Mouse (Mus musculus): ENCODE data around the gene Ppp1r27. TPM values are rescaled to one million over a fixed set of nuclear protein-coding genes. Genes with fewer than 3 reads are reported as not detected.
A peak's percentile ranks its signal among the peaks of the same experiment; 100 is the strongest.

Gene Ppp1r27
- polyA plus RNA-seq, 1 experiment from 2014 or later = not detected

DNA sequence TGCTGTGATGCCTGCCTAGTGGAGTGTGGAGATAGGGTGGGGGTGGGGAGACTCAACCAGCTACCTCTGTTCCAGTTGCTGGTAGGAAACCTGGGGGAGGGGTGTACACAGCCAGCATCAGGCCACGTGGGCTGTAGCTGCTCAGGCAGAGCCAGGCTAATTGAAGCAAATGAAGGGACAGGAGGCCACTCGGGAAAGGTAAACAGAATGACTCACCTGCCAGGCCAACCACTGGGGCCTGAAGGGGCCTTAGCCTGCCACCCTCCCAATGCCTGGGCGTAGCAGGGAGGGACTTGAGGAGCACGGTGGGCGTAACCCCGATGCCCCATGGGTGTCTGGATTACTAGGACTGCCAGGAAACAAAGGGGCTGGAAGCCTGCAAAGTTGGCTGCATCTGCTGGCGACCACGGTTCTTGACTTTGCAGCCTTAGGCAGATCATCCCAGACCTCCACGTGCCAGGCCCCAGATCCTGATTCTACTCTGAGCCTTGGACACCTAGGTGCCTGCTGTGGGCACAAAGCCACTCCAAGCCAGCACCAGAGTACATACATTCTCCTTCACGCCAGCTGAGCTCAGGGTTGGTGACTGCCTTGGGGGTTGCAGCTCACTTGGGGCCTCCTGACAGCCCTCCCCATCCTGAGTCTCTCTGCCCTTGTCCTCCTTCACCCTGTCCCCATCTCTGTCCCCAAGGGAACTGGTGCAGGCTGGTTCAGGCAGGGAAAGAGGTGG, 11.5 kb downstream of the Ppp1r27 start:
- peaks cover 7% of the 10 kb centered on the region; the same call in 1 of the 2 replicates for H3K36me3 ChIP-seq (ENCODE audit: control insufficient read depth, insufficient read depth)
- H3K4me2 ChIP-seq (ENCODE audit: low read length) = no peak overlapping the region
- 19% methylated on average over 10 of the region's 10 CpGs for WGBS
- no peak overlapping the region for H3K4me3 ChIP-seq (replicated peaks; ENCODE audit: low read length)
- H3K4me1 ChIP-seq (replicated peaks; ENCODE audit: control insufficient read depth, insufficient read depth, low read length) = peaks cover 5% of the 10 kb centered on the region
- peak; percentile 41; the same call in 1 of the 2 replicates for ATAC-seq
- peak overlapping the region; percentile 27; the same call in 1 of the 2 replicates for H3K9ac ChIP-seq (replicated peaks; ENCODE audit: low read depth, low read length)
- no peaks in the 10 kb centered on the region for H3K9me3 ChIP-seq (ENCODE audit: control insufficient read depth, low read length)
- no peak overlapping the region for H3K27ac ChIP-seq (ENCODE audit: low read length)
- no peaks in the 10 kb centered on the region for H3K27me3 ChIP-seq (replicated peaks; ENCODE audit: control insufficient read depth, insufficient read depth, low read length)

DNA sequence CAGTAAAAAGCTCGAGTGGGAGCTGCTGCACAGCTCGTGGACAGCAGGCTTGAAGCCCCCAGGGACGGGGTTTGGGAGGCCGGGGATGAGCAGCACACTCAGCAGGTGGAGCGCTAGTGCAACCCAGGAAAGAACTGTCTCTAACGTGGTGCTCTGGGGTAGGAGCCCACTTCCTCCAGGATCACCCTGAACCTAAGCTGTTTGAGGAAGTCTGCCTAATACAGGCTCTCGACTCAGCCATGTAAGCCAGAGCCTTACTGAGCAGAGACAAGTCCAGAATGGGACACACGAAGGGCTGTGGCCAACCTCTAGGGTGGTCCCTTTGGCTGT, 12.0 kb downstream of the Ppp1r27 start:
- Histone ChIP-seq H3K4me2 (ENCODE audit: low read length) (no peak overlapping the region), H3K27ac (ENCODE audit: low read length) (no peak overlapping the region)

DNA sequence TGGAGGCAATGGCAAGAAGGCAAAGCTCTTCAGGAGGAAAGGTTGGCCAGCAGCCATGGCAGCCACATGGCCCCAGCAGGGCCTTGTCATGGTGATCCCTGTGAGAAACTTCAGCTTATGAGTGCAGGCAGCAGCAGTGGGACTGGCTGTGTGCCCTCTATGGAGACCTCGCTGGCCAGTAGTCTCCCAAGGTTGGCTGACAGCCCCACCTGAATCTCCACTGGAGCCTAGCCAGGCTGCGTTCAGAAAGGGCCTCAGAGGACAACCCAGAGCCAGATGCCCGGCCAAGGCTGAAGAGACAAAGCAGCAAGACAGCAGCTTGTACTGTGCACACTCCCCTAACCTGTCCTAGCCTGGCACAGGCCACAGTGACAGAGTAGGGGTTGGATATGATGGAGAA, 12.4 kb downstream of the Ppp1r27 start:
- Histone ChIP-seq H3K27ac (ENCODE audit: low read length) (no peak overlapping the region), H3K27me3 (replicated peaks; ENCODE audit: control insufficient read depth, insufficient read depth, low read length) (no peaks in the 10 kb centered on the region), H3K9me3 (ENCODE audit: control insufficient read depth, low read length) (no peaks in the 10 kb centered on the region), H3K36me3 (ENCODE audit: control insufficient read depth, insufficient read depth) (peaks cover 7% of the 10 kb centered on the region; the same call in 1 of the 2 replicates), H3K9ac (replicated peaks; ENCODE audit: low read depth, low read length) (no peak overlapping the region), H3K4me3 (replicated peaks; ENCODE audit: low read length) (no peak overlapping the region), H3K4me1 (replicated peaks; ENCODE audit: control insufficient read depth, insufficient read depth, low read length) (peaks cover 5% of the 10 kb centered on the region), H3K4me2 (ENCODE audit: low read length) (no peak overlapping the region)
- ATAC-seq = no peak
- 58% methylated on average over 3 of the region's 3 CpGs for WGBS

More for the DNA sequence above, 12.0 kb downstream of the Ppp1r27 start:
- WGBS = 50% methylated on average over 8 of the region's 8 CpGs
- H3K4me1 ChIP-seq (replicated peaks; ENCODE audit: control insufficient read depth, insufficient read depth, low read length) = peaks cover 5% of the 10 kb centered on the region
- no peak for ATAC-seq
- no peaks in the 10 kb centered on the region for H3K9me3 ChIP-seq (ENCODE audit: control insufficient read depth, low read length)
- H3K36me3 ChIP-seq (ENCODE audit: control insufficient read depth, insufficient read depth) = peaks cover 7% of the 10 kb centered on the region; the same call in 1 of the 2 replicates
- H3K9ac ChIP-seq (replicated peaks; ENCODE audit: low read depth, low read length) = no peak overlapping the region
- H3K4me3 ChIP-seq (replicated peaks; ENCODE audit: low read length) = no peak overlapping the region
- H3K27me3 ChIP-seq (replicated peaks; ENCODE audit: control insufficient read depth, insufficient read depth, low read length) = no peaks in the 10 kb centered on the region

DNA sequence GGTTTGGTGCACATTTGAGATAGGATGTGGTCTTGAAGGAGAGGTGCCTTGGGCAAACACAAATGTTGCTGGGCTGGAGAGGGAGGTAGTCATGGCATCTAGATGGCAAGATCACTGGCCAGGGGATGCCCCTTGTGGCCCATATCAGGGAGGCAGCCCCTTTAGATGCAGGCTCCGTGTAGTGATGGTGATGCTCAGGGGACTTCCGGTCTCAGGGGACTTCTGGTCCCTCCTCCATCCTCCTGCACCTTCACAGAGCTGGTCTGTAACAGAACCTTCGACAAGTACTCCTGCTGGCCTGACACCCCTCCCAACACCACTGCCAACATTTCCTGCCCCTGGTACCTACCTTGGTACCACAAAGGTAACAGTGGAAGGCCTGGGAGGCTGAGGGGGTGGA, 15.1 kb downstream of the Ppp1r27 start:
- Histone ChIP-seq H3K27me3 (replicated peaks; ENCODE audit: control insufficient read depth, insufficient read depth, low read length) (peaks cover 22% of the 10 kb centered on the region), H3K4me2 (ENCODE audit: low read length) (no peak overlapping the region), H3K9ac (replicated peaks; ENCODE audit: low read depth, low read length) (no peak overlapping the region), H3K4me1 (replicated peaks; ENCODE audit: control insufficient read depth, insufficient read depth, low read length) (peaks cover 7% of the 10 kb centered on the region), H3K36me3 (ENCODE audit: control insufficient read depth, insufficient read depth) (no peaks in the 10 kb centered on the region), H3K9me3 (ENCODE audit: control insufficient read depth, low read length) (no peaks in the 10 kb centered on the region), H3K27ac (ENCODE audit: low read length) (no peak overlapping the region), H3K4me3 (replicated peaks; ENCODE audit: low read length) (no peak overlapping the region)
- WGBS = 80% methylated on average over 3 of the region's 3 CpGs
- no peak for ATAC-seq

DNA sequence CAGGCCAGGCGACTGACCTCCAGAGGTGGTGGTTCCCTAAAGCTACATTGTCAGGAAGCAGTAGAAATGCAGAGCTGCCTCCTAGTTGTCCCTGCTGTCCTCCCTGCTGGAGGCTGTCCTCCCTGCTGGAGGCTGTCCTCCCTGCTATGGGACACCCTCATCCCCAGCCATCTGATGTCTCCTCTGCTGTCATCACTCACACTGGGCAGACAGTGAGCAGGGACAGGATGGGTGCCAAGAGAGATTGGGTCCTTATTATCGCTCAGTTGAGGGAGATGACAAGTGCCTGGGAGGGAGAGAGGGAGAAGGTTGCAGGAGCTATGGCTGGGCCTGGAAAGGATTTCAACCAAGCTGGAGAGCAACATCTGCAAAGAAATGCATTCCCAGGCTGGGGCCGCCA, 15.8 kb downstream of the Ppp1r27 start:
- Histone ChIP-seq H3K4me2 (ENCODE audit: low read length) (no peak overlapping the region), H3K4me1 (replicated peaks; ENCODE audit: control insufficient read depth, insufficient read depth, low read length) (peaks cover 14% of the 10 kb centered on the region), H3K27ac (ENCODE audit: low read length) (no peak overlapping the region), H3K36me3 (ENCODE audit: control insufficient read depth, insufficient read depth) (no peaks in the 10 kb centered on the region), H3K9ac (replicated peaks; ENCODE audit: low read depth, low read length) (no peak overlapping the region), H3K27me3 (replicated peaks; ENCODE audit: control insufficient read depth, insufficient read depth, low read length) (peaks cover 28% of the 10 kb centered on the region), H3K4me3 (replicated peaks; ENCODE audit: low read length) (no peak overlapping the region), H3K9me3 (ENCODE audit: control insufficient read depth, low read length) (no peaks in the 10 kb centered on the region)
- ATAC-seq = no peak
- WGBS = 68% methylated on average over 3 of the region's 3 CpGs

DNA sequence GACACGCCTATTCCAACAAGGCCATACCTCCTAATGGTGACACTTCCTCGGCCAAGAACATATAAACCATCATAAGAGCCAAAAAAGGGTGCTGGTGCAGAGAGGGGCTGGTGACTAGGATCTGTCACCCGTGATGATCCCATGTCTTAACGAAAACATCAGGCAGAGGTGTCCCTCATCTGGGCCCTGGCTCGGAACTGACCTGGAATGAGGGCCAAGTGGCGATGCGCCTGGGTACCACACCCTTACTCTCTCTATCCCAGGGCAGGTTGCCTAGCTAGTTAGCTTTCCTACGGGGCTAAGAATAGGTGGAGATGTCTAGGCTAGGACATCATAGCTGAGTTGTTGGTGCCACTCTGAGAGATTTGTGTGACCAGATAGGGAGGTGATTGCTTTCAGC, 16.8 kb downstream of the Ppp1r27 start:
- peaks cover 10% of the 10 kb centered on the region for H3K4me1 ChIP-seq (replicated peaks; ENCODE audit: control insufficient read depth, insufficient read depth, low read length)
- H3K27me3 ChIP-seq (replicated peaks; ENCODE audit: control insufficient read depth, insufficient read depth, low read length) = peaks cover 38% of the 10 kb centered on the region
- whole genome bisulfite sequencing = 86% methylated on average over 8 of the region's 8 CpGs
- no peaks in the 10 kb centered on the region for H3K36me3 ChIP-seq (ENCODE audit: control insufficient read depth, insufficient read depth)
- H3K9me3 ChIP-seq (ENCODE audit: control insufficient read depth, low read length) = no peaks in the 10 kb centered on the region
- H3K27ac ChIP-seq (ENCODE audit: low read length) = no peak overlapping the region
- no peak for ATAC-seq
- H3K9ac ChIP-seq (replicated peaks; ENCODE audit: low read depth, low read length) = no peak overlapping the region
- no peak overlapping the region for H3K4me2 ChIP-seq (ENCODE audit: low read length)
- no peak overlapping the region for H3K4me3 ChIP-seq (replicated peaks; ENCODE audit: low read length)

DNA sequence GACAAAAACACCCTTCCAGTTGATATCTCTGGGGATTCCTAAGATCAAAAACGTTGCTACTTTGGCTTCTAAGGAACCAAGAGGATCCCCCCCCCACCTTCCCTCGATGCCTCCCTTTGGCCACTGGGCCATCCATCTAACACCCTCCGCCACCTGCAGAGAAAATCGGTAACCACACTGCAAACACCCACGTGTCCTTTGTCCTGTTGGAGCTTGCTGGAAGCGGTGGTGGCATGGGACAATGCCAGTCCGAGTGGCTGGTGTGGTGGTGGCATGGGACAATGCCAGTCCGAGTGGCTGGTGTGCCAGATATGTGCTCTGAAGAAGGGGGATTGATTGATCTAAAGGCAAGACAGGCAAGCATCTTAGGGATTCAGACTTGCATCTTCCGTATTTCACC, 19.3 kb downstream of the Ppp1r27 start:
- H3K4me1 ChIP-seq (replicated peaks; ENCODE audit: control insufficient read depth, insufficient read depth, low read length) = peaks cover 9% of the 10 kb centered on the region
- H3K9ac ChIP-seq (replicated peaks; ENCODE audit: low read depth, low read length) = no peak overlapping the region
- ATAC-seq = no peak
- H3K36me3 ChIP-seq (ENCODE audit: control insufficient read depth, insufficient read depth) = no peaks in the 10 kb centered on the region
- no peak overlapping the region for H3K4me2 ChIP-seq (ENCODE audit: low read length)
- no peak overlapping the region for H3K4me3 ChIP-seq (replicated peaks; ENCODE audit: low read length)
- WGBS = 31% methylated on average over 9 of the region's 9 CpGs
- H3K27me3 ChIP-seq (replicated peaks; ENCODE audit: control insufficient read depth, insufficient read depth, low read length) = peaks cover 49% of the 10 kb centered on the region
- no peak overlapping the region for H3K27ac ChIP-seq (ENCODE audit: low read length)
- H3K9me3 ChIP-seq (ENCODE audit: control insufficient read depth, low read length) = no peaks in the 10 kb centered on the region

DNA sequence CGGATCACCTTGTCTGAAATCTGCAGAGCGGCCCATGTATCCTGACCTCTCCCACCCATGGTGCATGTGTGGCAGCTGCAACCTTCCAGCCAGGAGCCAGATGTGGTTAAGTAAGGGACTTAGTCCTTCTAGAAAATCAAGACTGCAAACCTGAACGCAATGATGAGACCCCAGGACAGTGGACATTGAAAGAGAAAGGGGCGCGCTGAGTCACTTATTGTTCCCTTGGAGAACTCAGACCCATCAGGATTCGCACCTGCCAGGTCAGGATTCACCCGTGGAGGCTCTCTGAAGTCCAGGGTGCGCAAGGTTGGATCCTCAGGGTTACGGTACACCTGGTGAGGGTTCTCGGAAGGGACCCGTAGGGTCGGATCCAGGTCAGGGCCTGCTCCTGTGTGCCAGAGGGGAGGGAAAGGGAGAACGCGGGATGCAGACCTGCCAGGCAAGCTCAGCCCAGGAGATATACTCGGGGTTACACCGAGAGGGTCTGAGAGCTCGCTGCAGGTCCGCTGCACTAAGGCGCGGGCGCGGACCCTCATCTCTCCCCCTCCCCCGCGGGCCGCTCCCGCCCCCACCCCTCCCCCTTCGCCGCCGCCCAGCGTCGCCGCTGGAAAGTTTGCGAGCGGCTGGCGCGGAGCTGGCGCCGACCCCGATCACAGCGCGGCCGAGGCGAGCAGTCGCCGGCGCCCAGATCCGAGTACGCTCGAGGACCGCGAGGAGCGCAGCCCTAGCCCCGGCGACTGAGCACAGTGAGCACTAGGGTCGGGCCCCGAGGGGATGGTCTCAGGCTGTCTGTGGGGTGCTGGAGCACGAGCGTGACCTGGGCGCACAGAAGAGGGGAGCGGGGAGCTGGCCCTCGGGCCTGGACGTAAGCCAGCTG, 20.6 kb downstream of the Ppp1r27 start, which contains the start of gene Gcgr:
TSS of gene Gcgr (plus strand) at position 615 of the 880 bp plus-strand sequence.
- H3K27me3 ChIP-seq (replicated peaks; ENCODE audit: control insufficient read depth, insufficient read depth, low read length) = peaks cover 49% of the 10 kb centered on the region

DNA sequence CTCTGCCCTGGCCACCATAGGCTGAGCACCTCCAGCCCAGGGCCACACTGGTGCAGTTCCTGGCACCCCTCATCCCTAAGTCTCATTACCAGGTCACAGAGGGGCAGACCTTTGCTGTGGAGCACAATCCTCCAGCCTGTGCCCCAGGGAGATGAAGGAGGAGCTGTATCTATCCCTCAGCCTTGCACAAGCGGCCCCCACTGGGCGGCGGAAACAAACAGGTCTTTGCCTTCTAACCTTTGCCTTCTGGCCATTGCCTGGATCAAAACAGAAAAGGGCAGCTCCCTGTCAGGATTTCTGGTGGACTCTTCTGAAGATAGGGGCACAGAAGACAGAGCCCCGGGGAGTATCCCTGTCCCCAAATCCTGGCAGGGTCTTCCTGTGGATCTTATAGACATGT, 22.0 kb downstream of the Ppp1r27 start:
- ATAC-seq = no peak
- 59% methylated on average over 4 of the region's 4 CpGs for WGBS
- Histone ChIP-seq H3K9me3 (ENCODE audit: control insufficient read depth, low read length) (no peaks in the 10 kb centered on the region), H3K4me2 (ENCODE audit: low read length) (no peak overlapping the region), H3K27ac (ENCODE audit: low read length) (no peak overlapping the region), H3K9ac (replicated peaks; ENCODE audit: low read depth, low read length) (no peak overlapping the region), H3K27me3 (replicated peaks; ENCODE audit: control insufficient read depth, insufficient read depth, low read length) (peaks cover 49% of the 10 kb centered on the region), H3K4me1 (replicated peaks; ENCODE audit: control insufficient read depth, insufficient read depth, low read length) (peaks cover 9% of the 10 kb centered on the region), H3K4me3 (replicated peaks; ENCODE audit: low read length) (no peak overlapping the region), H3K36me3 (ENCODE audit: control insufficient read depth, insufficient read depth) (no peaks in the 10 kb centered on the region)

More for the DNA sequence above, 20.6 kb downstream of the Ppp1r27 start, which contains the start of gene Gcgr:
- ATAC-seq = no peak
- Histone ChIP-seq H3K27ac (ENCODE audit: low read length) (no peak within 1 kb of the TSS), H3K4me2 (ENCODE audit: low read length) (peak within 1 kb of the TSS; percentile 55), H3K9me3 (ENCODE audit: control insufficient read depth, low read length) (no peaks in the 10 kb centered on the region), H3K36me3 (ENCODE audit: control insufficient read depth, insufficient read depth) (no peaks in the 10 kb centered on the region), H3K4me3 (replicated peaks; ENCODE audit: low read length) (peak within 1 kb of the TSS; percentile 36), H3K4me1 (replicated peaks; ENCODE audit: control insufficient read depth, insufficient read depth, low read length) (peaks cover 9% of the 10 kb centered on the region), H3K9ac (replicated peaks; ENCODE audit: low read depth, low read length) (peak within 1 kb of the TSS; percentile 42)
- 7% methylated on average over 57 of the region's 62 CpGs for WGBS
